Mouse (Mus musculus) stomach, postnatal 0 days (tissue): ENCODE data around the gene Eif4e1b.

Experiments
- CTCF ChIP-seq: IDR thresholded peaks from 2 replicates; pipeline ENCODE4 v1.5.1; 2016; ENCODE audit warnings: antibody characterized with exemption, low read depth, mild to moderate bottlenecking, moderate library complexity
- EP300 ChIP-seq: optimal IDR thresholded peaks from 2 replicates; pipeline ENCODE3; 2016; ENCODE audit warnings: antibody characterized with exemption

- TF ChIP-seq CTCF (no peak), EP300 (no peak)
Observed at GRCm38 (mm10) chr13:54789561-54790397, 6.0 kb downstream of the Eif4e1b start.
